Mouse (Mus musculus): ENCODE data around the gene Prr15.

GRCm38 (mm10) chr6:54325246-54325885 lies at the start of gene Prr15:
- no peak for TF ChIP-seq POLR2A (IDR thresholded peaks at IDR 0.05; ENCODE audit: low read depth, low read length)
- no peak for TF ChIP-seq CTCF (IDR thresholded peaks at IDR 0.05; ENCODE audit: extremely low read depth, insufficient read depth, insufficient read length, insufficient replicate concordance)

Measured in spleen, adult 2 months (tissue).